Mouse (Mus musculus): ENCODE data around the gene Hypm.

Gene Hypm

GRCm38 (mm10) chrX:9846628-9847027 is at the start of gene Hypm:
Gene Hypm, plus strand, starts transcription at chrX:9846928.
- no peak for DNase-seq

- no peak for DNase-seq
Measured at GRCm38 (mm10) chrX:9810101-9810500, 36.6 kb upstream of the Hypm start.

GRCm38 (mm10) chrX:9812469-9812868 is 34.3 kb upstream of the Hypm start:
- no peak for DNase-seq

GRCm38 (mm10) chrX:9834779-9835178 is 11.9 kb upstream of the Hypm start:
- no peak for DNase-seq

- no peak for DNase-seq
Measured at GRCm38 (mm10) chrX:9849403-9849802, 2.7 kb downstream of the Hypm start, which contains the start of gene H2al3. Gene H2al3, plus strand, starts transcription at chrX:9849703.

GRCm38 (mm10) chrX:9861859-9862258 is 15.1 kb downstream of the Hypm start:
- DNase-seq, result no peak

GRCm38 (mm10) chrX:9875519-9875918 is 28.8 kb downstream of the Hypm start:
- no peak for DNase-seq

GRCm38 (mm10) chrX:9885322-9885721 is 38.6 kb downstream of the Hypm start, which contains the start of gene Sytl5:
Gene Sytl5, plus strand, starts transcription at chrX:9885622.
- DNase-seq, result no peak
